Mouse (Mus musculus) MEL (cell line): ENCODE data around the gene A930009A15Rik. TPM values are rescaled to one million over a fixed set of nuclear protein-coding genes. Genes with fewer than 3 reads are reported as not detected.

Experiments
- DNase-seq: peaks from one replicate; pipeline ENCODE4 v3.0.0; 2011; ENCODE audit warnings: low read depth, low spot score
- H3K27ac ChIP-seq: 2 replicates; pipeline ENCODE4 v1.5.1; 2012; ENCODE audit warnings: low read depth, mild to moderate bottlenecking, control low read depth, low read length, moderate library complexity; ENCODE audit not compliant: control insufficient read depth
- H3K27me3 ChIP-seq, 2 experiments: fragments of 150-350 bp in 1 of 2; sonication (generic) in 1 of 2; 2 replicates each; pipeline ENCODE4 v1.6.1; 2012; ENCODE audit warnings: low read length in 2 of 2, mild to moderate bottlenecking in 2 of 2, improper control_type of control experiment in 1 of 2, moderate library complexity in 1 of 2; ENCODE audit not compliant: insufficient read depth in 2 of 2, control insufficient read depth in 1 of 2
- H3K36me3 ChIP-seq, 2 experiments: 2 replicates each; pipeline ENCODE4 v1.6.1; 2012 to 2014; ENCODE audit warnings: low read length in 2 of 2, improper control_type of control experiment in 1 of 2, inconsistent platforms in 1 of 2, mild to moderate bottlenecking in 1 of 2; ENCODE audit not compliant: insufficient read depth in 2 of 2, control insufficient read depth in 1 of 2
- H3K4me1 ChIP-seq, 2 experiments: fragments of 150-350 bp in 1 of 2; sonication (generic) in 1 of 2; 2 replicates each; pipeline ENCODE4 v1.6.1; 2012; ENCODE audit warnings: low read length in 2 of 2, improper control_type of control experiment in 1 of 2, mild to moderate bottlenecking in 1 of 2; ENCODE audit not compliant: insufficient read depth in 2 of 2, control insufficient read depth in 1 of 2
- H3K4me3 ChIP-seq, 2 experiments: fragments of 150-350 bp in 1 of 2; sonication (generic) in 1 of 2; 2 replicates each; pipeline ENCODE4 v1.5.1; 2012; ENCODE audit warnings: low read depth in 2 of 2, low read length in 2 of 2, mild to moderate bottlenecking in 2 of 2, moderate library complexity in 2 of 2, control low read depth in 1 of 2, improper control_type of control experiment in 1 of 2; ENCODE audit not compliant: control insufficient read depth in 1 of 2, insufficient read depth in 1 of 2
- H3K79me2 ChIP-seq: 2 replicates; pipeline ENCODE4 v1.6.1; 2012; ENCODE audit warnings: mild to moderate bottlenecking, low read length, moderate library complexity; ENCODE audit not compliant: control insufficient read depth, poor library complexity, insufficient read depth
- H3K9ac ChIP-seq: 2 replicates; pipeline ENCODE4 v1.6.1; 2012; ENCODE audit warnings: low read depth, mild to moderate bottlenecking, control low read depth, low read length, moderate library complexity; ENCODE audit not compliant: control insufficient read depth, poor library complexity, severe bottlenecking
- H3K9me3 ChIP-seq: fragments of 150-350 bp; sonication (generic); replicated peaks from 2 replicates; pipeline ENCODE4 v1.6.1; 2012; ENCODE audit warnings: mild to moderate bottlenecking, low read length, improper control_type of control experiment, moderate library complexity; ENCODE audit not compliant: insufficient read depth
- BHLHE40 ChIP-seq: IDR thresholded peaks from 2 replicates; pipeline ENCODE4 v1.6.1; 2012; ENCODE audit warnings: low read depth, mild to moderate bottlenecking, inconsistent platforms, low read length, improper control_type of control experiment, borderline replicate concordance
- EP300 ChIP-seq, 2 experiments: IDR thresholded peaks; 2 replicates each; pipeline ENCODE4 v1.6.1; 2011; ENCODE audit warnings: improper control_type of control experiment in 2 of 2, low read length in 2 of 2, low read depth in 1 of 2, mild to moderate bottlenecking in 1 of 2
- GABPA ChIP-seq: IDR thresholded peaks from 2 replicates; pipeline ENCODE4 v1.6.1; 2012; ENCODE audit warnings: low read depth, mild to moderate bottlenecking, inconsistent platforms, low read length, improper control_type of control experiment, moderate library complexity
- JUND ChIP-seq: IDR thresholded peaks from 2 replicates; pipeline ENCODE4 v1.6.1; 2011; ENCODE audit warnings: low read depth, mild to moderate bottlenecking, improper control_type of control experiment, low read length
- MAFK ChIP-seq: IDR thresholded peaks from 2 replicates; pipeline ENCODE4 v1.6.1; 2011; ENCODE audit warnings: low read depth, mild to moderate bottlenecking, low read length, improper control_type of control experiment, borderline replicate concordance
- MAX ChIP-seq: IDR thresholded peaks from 2 replicates; pipeline ENCODE4 v1.6.1; 2011; ENCODE audit warnings: low read length, improper control_type of control experiment
- MEF2A ChIP-seq: IDR thresholded peaks from 2 replicates; pipeline ENCODE4 v1.6.1; 2014; ENCODE audit warnings: low read depth, mild to moderate bottlenecking, inconsistent platforms, low read length, improper control_type of control experiment; ENCODE audit not compliant: poor library complexity, insufficient replicate concordance, severe bottlenecking; ENCODE audit errors: extremely low read depth
- MYB ChIP-seq: IDR thresholded peaks from 2 replicates; pipeline ENCODE4 v1.6.1; 2011; ENCODE audit warnings: mild to moderate bottlenecking, low read depth, low read length, improper control_type of control experiment
- NRF1 ChIP-seq: IDR thresholded peaks from 2 replicates; pipeline ENCODE4 v1.6.1; 2014; ENCODE audit warnings: low read depth, mild to moderate bottlenecking, inconsistent platforms, low read length, improper control_type of control experiment, moderate library complexity; ENCODE audit not compliant: poor library complexity, insufficient read depth, severe bottlenecking
- POLR2A ChIP-seq, 2 experiments: IDR thresholded peaks; 2 replicates each; pipeline ENCODE4 v1.6.1; 2011 to 2012; ENCODE audit warnings: low read length in 2 of 2, mild to moderate bottlenecking in 2 of 2, control low read depth in 1 of 2, improper control_type of control experiment in 1 of 2, low read depth in 1 of 2, moderate library complexity in 1 of 2; ENCODE audit not compliant: control insufficient read depth in 1 of 2, insufficient read depth in 1 of 2, poor library complexity in 1 of 2
- POLR2AphosphoS2 ChIP-seq: IDR thresholded peaks from 2 replicates; pipeline ENCODE4 v1.6.1; 2011; ENCODE audit warnings: low read length, improper control_type of control experiment
- TAL1 ChIP-seq: IDR thresholded peaks from 2 replicates; pipeline ENCODE4 v1.6.1; 2012; ENCODE audit warnings: mild to moderate bottlenecking, inconsistent platforms, low read length, moderate library complexity, mixed read lengths
- TCF12 ChIP-seq: IDR thresholded peaks from 2 replicates; pipeline ENCODE4 v1.6.1; 2014; ENCODE audit warnings: low read depth, mild to moderate bottlenecking, inconsistent platforms, low read length, improper control_type of control experiment, moderate library complexity
- UBTF ChIP-seq: IDR thresholded peaks from 2 replicates; pipeline ENCODE4 v1.6.1; 2012; ENCODE audit warnings: low read depth, mild to moderate bottlenecking, inconsistent platforms, low read length, improper control_type of control experiment, moderate library complexity, borderline replicate concordance; ENCODE audit not compliant: insufficient read depth
- USF1 ChIP-seq: IDR thresholded peaks from 2 replicates; pipeline ENCODE4 v1.6.1; 2014; ENCODE audit warnings: low read depth, mild to moderate bottlenecking, inconsistent platforms, low read length, improper control_type of control experiment, moderate library complexity
- USF2 ChIP-seq, 2 experiments: IDR thresholded peaks; 2 replicates each; pipeline ENCODE4 v1.6.1; 2011 to 2012; ENCODE audit warnings: improper control_type of control experiment in 2 of 2, low read length in 2 of 2, borderline replicate concordance in 1 of 2, inconsistent platforms in 1 of 2, low read depth in 1 of 2, mild to moderate bottlenecking in 1 of 2; ENCODE audit not compliant: insufficient read depth in 1 of 2
- ZKSCAN1 ChIP-seq: IDR thresholded peaks from 2 replicates; pipeline ENCODE4 v1.6.1; 2012; ENCODE audit warnings: low read depth, mild to moderate bottlenecking, inconsistent platforms, low read length, improper control_type of control experiment, moderate library complexity
- ZNF384 ChIP-seq: IDR thresholded peaks from 2 replicates; pipeline ENCODE4 v1.6.1; 2012; ENCODE audit warnings: low read depth, mild to moderate bottlenecking, inconsistent platforms, low read length, improper control_type of control experiment
- polyA plus RNA-seq, 2 experiments: library from polyadenylated mRNA; stranded (reverse) in 1 of 2; unstranded in 1 of 2; fragments of >175 nt in 1 of 2; fragments of >200 nt in 1 of 2; gene quantifications; 2 replicates each; pipeline versions ENCODE4 v1.2.1 to v1.2.4; 2012; ENCODE audit warnings: low replicate concordance in 2 of 2, low read depth in 1 of 2; ENCODE audit not compliant: insufficient read length in 2 of 2, insufficient read depth in 1 of 2, missing spikeins in 1 of 2
- total RNA-seq: library from RNA; depleted of rRNA; stranded (reverse); fragments of 300-350 nt; gene quantifications from 2 replicates; pipeline ENCODE4 v1.2.3, GENCODE M21; 2012

The A930009A15Rik gene
- total and polyA plus RNA-seq, 3 experiments, result 0.15 TPM; not detected in 2

DNA sequence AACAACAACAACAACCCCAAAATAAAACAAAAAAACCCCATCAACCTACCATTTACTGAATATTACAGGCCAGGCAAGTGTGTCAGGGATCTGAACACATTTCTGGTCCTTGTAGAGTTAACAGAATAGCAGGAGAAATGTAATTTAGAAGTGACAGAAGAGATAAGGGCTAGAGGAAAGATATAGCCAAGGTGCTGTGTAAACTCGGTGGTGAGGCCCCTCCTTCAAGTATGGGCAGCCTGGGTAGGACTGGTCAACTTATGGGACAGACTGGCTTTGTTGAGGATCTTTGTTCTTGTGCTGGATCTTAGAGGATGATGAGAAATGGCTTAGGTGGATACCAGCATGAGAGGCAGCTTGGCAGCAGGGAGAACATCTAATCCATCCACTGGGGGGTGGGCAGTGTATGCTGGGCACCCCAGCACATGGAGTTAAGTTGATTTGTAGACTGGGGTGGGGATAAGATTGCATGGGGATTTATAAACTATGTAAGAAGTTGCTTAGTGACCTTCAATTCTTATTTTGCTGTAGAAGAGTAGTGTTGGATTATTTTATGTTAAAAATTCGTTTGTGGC, 14.5 kb upstream of the A930009A15Rik start:
- no peaks in the 10 kb centered on the region for H3K79me2 ChIP-seq
- no peaks in the 10 kb centered on the region for H3K9me3 ChIP-seq
- no peaks in the 10 kb centered on the region; a peak in 1 of 4 replicates for H3K27me3 ChIP-seq
- H3K4me1 ChIP-seq, result no peaks in the 10 kb centered on the region
- H3K4me3 ChIP-seq, result no peak overlapping the region
- no peaks in the 10 kb centered on the region for H3K36me3 ChIP-seq
- H3K27ac ChIP-seq, result no peak overlapping the region
- no peak for TF ChIP-seq NRF1
- no peak for TF ChIP-seq BHLHE40
- TF ChIP-seq GABPA, result no peak
- TF ChIP-seq JUND, result no peak
- TF ChIP-seq MYB, result no peak
- TF ChIP-seq ZKSCAN1, result no peak
- TF ChIP-seq, all 39 proteins: peak for 0
- H3K9ac ChIP-seq, result no peak overlapping the region
- DNase-seq, result no peak

DNA sequence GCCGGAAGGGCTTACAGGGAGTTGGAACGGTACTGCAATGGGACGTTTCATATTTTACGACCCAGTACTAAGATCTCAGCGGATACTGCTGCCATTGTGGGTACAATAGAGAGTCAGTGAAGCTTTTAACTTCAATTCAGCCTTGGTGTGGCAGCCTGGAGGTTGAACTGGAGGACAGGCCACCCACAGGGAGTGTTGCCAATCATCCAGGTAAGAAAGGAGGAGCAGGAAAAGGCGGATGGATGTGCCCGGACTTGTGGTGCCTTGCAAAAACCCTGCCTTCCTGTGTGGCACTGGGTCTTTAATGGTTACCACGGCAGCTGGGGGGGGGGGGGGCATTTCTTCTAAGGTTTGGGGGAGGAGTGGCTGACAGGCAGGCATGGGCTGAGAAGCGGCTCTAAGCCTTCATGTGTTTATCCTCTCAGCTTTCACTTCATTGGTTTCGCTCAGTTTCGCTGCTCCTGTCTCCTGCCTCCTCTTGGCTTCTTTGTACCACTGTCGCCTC, 13.0 kb upstream of the A930009A15Rik start:
- Histone ChIP-seq H3K79me2 (no peaks in the 10 kb centered on the region), H3K36me3 (no peaks in the 10 kb centered on the region), H3K27ac (no peak overlapping the region), H3K4me1 (no peaks in the 10 kb centered on the region), H3K27me3 (no peaks in the 10 kb centered on the region; a peak in 1 of 4 replicates), H3K4me3 (no peak overlapping the region), H3K9me3 (no peaks in the 10 kb centered on the region), H3K9ac (no peak overlapping the region)
- TF ChIP-seq MEF2A, result no peak
- no peak for TF ChIP-seq POLR2AphosphoS2
- TF ChIP-seq TCF12, result no peak
- TF ChIP-seq MAFK, result no peak
- no peak for TF ChIP-seq ZNF384
- TF ChIP-seq USF2 (IDR thresholded peaks at IDR 0.05; ENCODE audit: borderline replicate concordance in 1 of 2, insufficient read depth in 1 of 2, low read depth in 1 of 2, low read length in 2 of 2), result no peak
- TF ChIP-seq TAL1, result no peak
- TF ChIP-seq MYB, result no peak
- TF ChIP-seq USF1, result no peak
- no peak for TF ChIP-seq ZKSCAN1
- TF ChIP-seq POLR2A (IDR thresholded peaks at IDR 0.05; ENCODE audit: control insufficient read depth in 1 of 2, insufficient read depth in 1 of 2, low read depth in 1 of 2, low read length in 2 of 2, poor library complexity in 1 of 2), result no peak
- TF ChIP-seq MAX, result no peak
- TF ChIP-seq UBTF, result no peak
- TF ChIP-seq EP300 (IDR thresholded peaks at IDR 0.05; ENCODE audit: low read depth in 1 of 2, low read length in 2 of 2), result no peak
- DNase-seq, result no peak
